9 mouse cellular contexts compared by ENCODE assay signal in the genomic region with DNA sequence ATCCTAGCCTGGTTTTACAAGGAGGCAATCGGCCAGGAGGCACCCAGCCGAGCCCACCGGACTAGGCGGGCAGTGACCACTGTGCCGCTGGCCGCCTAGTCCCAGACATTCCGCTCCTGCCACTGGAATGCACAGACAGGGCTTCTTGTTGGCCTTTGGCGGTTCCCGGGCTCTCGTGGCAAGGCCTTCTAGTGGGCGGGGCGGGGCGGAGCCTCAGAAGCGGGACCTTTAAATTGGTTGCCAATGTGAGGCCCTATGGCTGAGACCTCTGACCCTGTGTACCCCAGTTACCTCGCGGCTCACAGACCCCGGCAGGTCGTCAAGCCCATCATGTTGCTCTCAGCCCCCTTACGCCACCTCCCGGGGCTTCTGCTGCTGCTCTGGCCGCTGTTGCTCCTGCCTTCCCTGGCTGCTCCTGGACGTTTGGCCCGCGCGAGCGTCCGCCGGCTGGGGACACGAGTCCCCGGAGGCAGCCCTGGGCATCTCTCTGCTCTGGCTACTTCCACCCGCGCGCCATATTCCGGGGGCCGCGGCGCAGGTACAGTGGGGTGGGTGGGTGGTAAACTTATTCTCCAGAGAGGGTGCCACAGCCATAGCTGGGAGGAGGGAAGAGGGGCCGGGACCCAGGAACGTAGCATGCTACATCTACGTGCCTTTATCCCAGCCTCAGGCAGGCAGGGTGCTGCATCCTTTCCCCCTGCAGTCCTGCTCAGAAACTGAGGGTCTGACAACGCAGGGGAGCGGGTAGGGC. TPM values are rescaled to one million over a fixed set of nuclear protein-coding genes. Genes with fewer than 3 reads are reported as not detected.
A peak's percentile ranks its signal among the peaks of the same experiment; 100 is the strongest.
DNase-seq lines count a peak whose midpoint lies in the region; ATAC-seq and TF ChIP-seq lines count a peak whose summit lies in the region.
"Had no signal": no experiment of that assay in that cellular context is flagged by ENCODE, and none has a peak within 500 bp of the region (broad histone marks: within the 10 kb centered on the region; RNA-seq: fewer than 3 reads in every experiment).

A gene (plus strand): TSS at position 216 of the 751 bp plus-strand sequence.

- no peaks in the 10 kb centered on the region for H3K36me3 ChIP-seq in thymus, adult 2 months (ENCODE audit: control insufficient read depth, insufficient read depth, low read length)
- H3K36me3 ChIP-seq in liver, adult 2 months (ENCODE audit: control insufficient read depth, insufficient read depth, low read length): no peaks in the 10 kb centered on the region
- no peaks in the 10 kb centered on the region for H3K36me3 ChIP-seq in midbrain, embryonic 15.5 days (replicated peaks)
- H3K36me3 ChIP-seq in stomach, embryonic 14.5 days (ENCODE audit: control insufficient read depth, insufficient read depth, low read length): no peaks in the 10 kb centered on the region

- H3K4me1 ChIP-seq in thymus, adult 2 months (replicated peaks; ENCODE audit: control insufficient read depth, insufficient read depth, low read length): peaks cover 5% of the 10 kb centered on the region; the same call in 1 of the 2 replicates
- peaks cover 5% of the 10 kb centered on the region for H3K4me1 ChIP-seq in liver, adult 2 months (ENCODE audit: control insufficient read depth, insufficient read depth, low read length)
- peaks cover 10% of the 10 kb centered on the region for H3K4me1 ChIP-seq in midbrain, embryonic 15.5 days
- 0 out of 2 replicates have a peak, but pooled peaks cover 4% of the 10 kb centered on the region for H3K4me1 ChIP-seq in stomach, embryonic 14.5 days (ENCODE audit: control insufficient read depth, insufficient read depth, low read length)

- H3K4me2 ChIP-seq in midbrain, embryonic 15.5 days: peak within 1 kb of the TSS; percentile 95
- H3K4me2 ChIP-seq in stomach, embryonic 14.5 days (replicated peaks; ENCODE audit: low read depth, low read length): peak within 1 kb of the TSS; percentile 85

- no peak within 1 kb of the TSS for H3K27ac ChIP-seq in thymus, adult 2 months (ENCODE audit: control insufficient read depth, insufficient read depth, low read length)
- no peak within 1 kb of the TSS for H3K27ac ChIP-seq in liver, adult 2 months (replicated peaks; ENCODE audit: insufficient read depth, low read depth, low read length)
- no peak within 1 kb of the TSS for H3K27ac ChIP-seq in midbrain, embryonic 15.5 days
- no peak within 1 kb of the TSS for H3K27ac ChIP-seq in stomach, embryonic 14.5 days (ENCODE audit: low read length)

- H3K9ac ChIP-seq in liver, adult 2 months (ENCODE audit: low read depth, low read length): peak within 1 kb of the TSS; percentile 65
- H3K9ac ChIP-seq in midbrain, embryonic 15.5 days: peak within 1 kb of the TSS; percentile 48
- H3K9ac ChIP-seq in stomach, embryonic 14.5 days (replicated peaks; ENCODE audit: low read depth, low read length): no peak within 1 kb of the TSS

- intact Hi-C loops in gastrocnemius, postnatal 36 days (cut with DNase I): no loop called here

- WGBS in thymus, adult 2 months: 10% methylated on average over 42 of the region's 42 CpGs
- 5% methylated on average over 42 of the region's 42 CpGs for WGBS in liver, adult 2 months
- WGBS in midbrain, embryonic 15.5 days: under 1% methylated on average over 42 of the region's 42 CpGs
- under 1% methylated on average over 42 of the region's 42 CpGs for WGBS in stomach, embryonic 14.5 days

- H3K79me2 ChIP-seq in liver, adult 2 months (ENCODE audit: control insufficient read depth, insufficient read depth, low read length): no peaks in the 10 kb centered on the region

- H3K27me3 ChIP-seq in thymus, adult 2 months (ENCODE audit: control insufficient read depth, insufficient read depth, low read length): no peaks in the 10 kb centered on the region; the same call in 1 of the 2 replicates
- peaks cover 7% of the 10 kb centered on the region for H3K27me3 ChIP-seq in liver, adult 2 months (ENCODE audit: control insufficient read depth, insufficient read depth, low read length)
- no peaks in the 10 kb centered on the region for H3K27me3 ChIP-seq in midbrain, embryonic 15.5 days (replicated peaks)
- H3K27me3 ChIP-seq in stomach, embryonic 14.5 days (ENCODE audit: control insufficient read depth, insufficient read depth, low read length): 0 out of 2 replicates have a peak, but pooled peaks cover 4% of the 10 kb centered on the region

- TF ChIP-seq POLR2A in thymus, adult 2 months (IDR thresholded peaks at IDR 0.05; ENCODE audit: control insufficient read depth, extremely low read depth, insufficient read depth, low read length, poor library complexity): no peak
- no peak for TF ChIP-seq POLR2A in liver, adult 2 months (IDR thresholded peaks at IDR 0.05; ENCODE audit: extremely low read depth, insufficient read depth, low read length)

- DNase-seq in thymus, adult 2 months: peak; percentile 26
- DNase-seq in thymus, postnatal 0 days (ENCODE audit: low spot score): no peak
- peak; percentile 93 for DNase-seq in embryo, embryonic 10.5 days (ENCODE audit: low spot score)
- DNase-seq in gastrocnemius, postnatal 36 days: peak; percentile 73 to 75
- peak; percentile 59 for DNase-seq in induced T-regulatory cell, adult 2 months (ENCODE audit: low read depth)
- DNase-seq in liver, adult 2 months (ENCODE audit: extremely low read depth, low read depth, low spot score): peak; percentile 48

- H3K9me3 ChIP-seq in midbrain, embryonic 15.5 days: no peaks in the 10 kb centered on the region
- H3K9me3 ChIP-seq in stomach, embryonic 14.5 days (ENCODE audit: control insufficient read depth, low read depth, low read length): no peaks in the 10 kb centered on the region

- ATAC-seq in midbrain, embryonic 15.5 days (replicated peaks): peak; percentile 73
- peak; percentile 53; the same call in 1 of the 2 replicates for ATAC-seq in stomach, embryonic 14.5 days (ENCODE audit: insufficient number of reproducible peaks, insufficient read depth, low FRiP score, low read depth)

- TF ChIP-seq CTCF in thymus, adult 2 months (IDR thresholded peaks at IDR 0.05; ENCODE audit: borderline replicate concordance, control insufficient read depth, extremely low read depth, insufficient read depth, low read length, poor library complexity): no peak
- TF ChIP-seq CTCF in liver, adult 2 months (IDR thresholded peaks at IDR 0.05; ENCODE audit: low read depth, low read length): no peak

- no peak within 1 kb of the TSS for H3K4me3 ChIP-seq in thymus, adult 2 months (ENCODE audit: control insufficient read depth, insufficient read depth, low read length)
- H3K4me3 ChIP-seq in liver, adult 2 months (ENCODE audit: insufficient read depth, low read depth, low read length): peak within 1 kb of the TSS; percentile 57
- H3K4me3 ChIP-seq in midbrain, embryonic 15.5 days: peak within 1 kb of the TSS; percentile 47
- H3K4me3 ChIP-seq in stomach, embryonic 14.5 days (ENCODE audit: low read depth, low read length): peak within 1 kb of the TSS; percentile 37

RNA-seq across cellular contexts. Expression of the gene that starts here (rescaled TPM):
- polyA plus RNA-seq in thymus, adult 2 months (2012; rRNA removed): 0.06 and 0.15 TPM in 2 replicates
- 0.05 and 0.17 TPM in 2 replicates for polyA plus RNA-seq in thymus, postnatal 0 days (2015; fragmentation: Nextera tagmentation; extraction: Ambion mirVana)
- under 1 TPM; 0.12 to 0.59 TPM for total RNA-seq in gastrocnemius, postnatal 36 days (2021)
- total RNA-seq in liver, adult 2 months (2014; rRNA removed): not detected in 2 replicates
- not detected in 2 replicates for polyA plus RNA-seq in liver, adult 2 months (2012; rRNA removed)
- polyA plus RNA-seq in midbrain, embryonic 15.5 days (2015; fragmentation: Nextera tagmentation; extraction: Ambion mirVana): 0.19 TPM in 1 of 2 replicates, not detected in the other
- polyA plus RNA-seq in stomach, embryonic 14.5 days (2014; fragmentation: Nextera tagmentation; extraction: Ambion mirVana): 0.13 and 0.29 TPM in 2 replicates
- total RNA-seq: MEL had no signal

Comparison
In these comparisons a context has a peak if more than half of its experiments do, and no peak if none do; other contexts are left out.
1. Peak in DNase-seq in thymus, adult 2 months; RNA of the gene not detected or under 1 TPM.
2. Peak in DNase-seq in gastrocnemius, postnatal 36 days; RNA of the gene not detected or under 1 TPM.
3. Peak in DNase-seq, H3K4me3 ChIP-seq and H3K9ac ChIP-seq in liver, adult 2 months; RNA of the gene not detected or under 1 TPM.
4. Peak in ATAC-seq, H3K4me3 ChIP-seq, H3K9ac ChIP-seq and H3K4me2 ChIP-seq in midbrain, embryonic 15.5 days; RNA of the gene not detected or under 1 TPM.
5. Peak in ATAC-seq, H3K4me3 ChIP-seq and H3K4me2 ChIP-seq in stomach, embryonic 14.5 days; RNA of the gene not detected or under 1 TPM.